Mouse (Mus musculus) kidney, postnatal 14 days (tissue): ENCODE data around the gene Urm1.
A peak's percentile ranks its signal among the peaks of the same experiment; 100 is the strongest.
"Not testable (repeated sequence)": the region's sequence is repeated elsewhere in the genome, so short reads cannot be mapped to it uniquely, and the experiment has no call there.

ENCODE experiments used
- DNase-seq: peaks from one replicate; pipeline ENCODE4 v3.0.0; 2022; ENCODE audit warnings: mixed read lengths

The Urm1 gene

DNA sequence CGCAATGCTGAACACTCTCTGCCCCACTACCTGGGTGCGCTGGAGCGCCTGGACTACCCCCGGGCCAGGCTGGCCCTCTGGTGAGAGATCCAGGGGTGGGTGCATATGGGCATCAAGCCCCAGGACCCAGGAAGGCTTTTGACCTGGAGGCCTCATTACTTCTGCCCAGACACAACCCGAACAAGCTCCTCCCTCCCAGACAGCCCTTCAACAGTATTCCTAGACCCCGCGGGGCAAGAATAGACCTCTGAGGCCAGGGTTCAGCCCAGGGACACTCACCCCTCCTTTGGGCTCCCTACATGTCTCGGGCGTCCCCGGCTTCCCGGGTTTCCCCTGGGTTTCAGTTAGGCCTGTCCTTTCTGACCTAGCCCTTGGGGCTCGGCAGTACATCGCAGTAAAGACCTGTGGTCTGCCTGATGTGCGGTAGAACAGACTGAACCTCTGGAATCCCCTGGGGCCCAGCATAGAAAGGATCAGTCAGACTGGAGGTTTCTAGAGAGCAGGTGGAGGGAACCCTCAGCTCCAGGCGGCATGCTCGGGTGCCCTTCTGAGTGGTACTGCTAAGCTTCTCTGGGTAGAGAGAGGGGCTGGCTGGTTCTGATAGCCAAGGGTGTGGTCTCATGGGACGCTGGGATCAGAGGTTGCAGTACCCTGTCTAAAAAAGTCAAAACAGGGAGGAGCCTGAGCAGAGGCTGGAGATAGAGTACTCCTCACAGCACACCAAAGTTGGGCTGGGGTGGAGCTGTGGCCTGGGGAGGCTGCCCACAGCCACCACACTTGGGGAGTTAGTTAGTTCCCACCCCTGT, 50.0 kb downstream of the Urm1 start:
- DNase-seq = no peak

DNA sequence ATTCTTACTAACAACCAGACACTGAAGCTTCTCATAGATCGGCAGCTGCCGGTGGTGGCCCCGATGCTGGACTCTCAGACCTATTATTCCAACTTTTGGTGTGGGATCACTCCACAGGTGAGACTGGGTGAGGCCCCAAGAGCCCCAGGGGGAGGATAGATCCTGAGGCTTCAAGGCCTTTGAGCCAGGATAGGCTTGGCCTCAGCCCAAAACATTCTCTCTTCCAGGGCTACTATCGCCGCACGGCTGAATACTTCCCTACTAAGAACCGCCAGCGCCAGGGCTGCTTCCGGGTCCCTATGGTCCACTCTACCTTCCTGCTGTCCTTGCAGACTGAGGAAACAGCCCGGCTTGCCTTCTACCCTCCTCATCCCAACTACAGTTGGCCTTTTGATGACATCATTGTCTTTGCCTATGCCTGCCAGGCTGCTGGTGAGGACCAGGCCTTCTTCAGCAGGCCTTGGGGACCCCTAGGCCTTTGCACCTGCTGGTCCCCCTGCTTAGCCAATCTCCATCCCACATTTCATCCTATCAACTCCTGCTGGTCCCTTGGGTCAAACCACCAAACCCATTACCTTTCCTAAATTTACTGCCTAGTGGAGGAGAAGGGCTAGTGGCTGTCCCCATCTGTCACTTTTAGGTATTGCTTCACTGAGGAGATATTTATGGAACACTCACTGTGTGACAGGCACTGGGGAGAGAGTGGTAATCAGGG, 52.9 kb downstream of the Urm1 start:
- DNase-seq = no peak

DNA sequence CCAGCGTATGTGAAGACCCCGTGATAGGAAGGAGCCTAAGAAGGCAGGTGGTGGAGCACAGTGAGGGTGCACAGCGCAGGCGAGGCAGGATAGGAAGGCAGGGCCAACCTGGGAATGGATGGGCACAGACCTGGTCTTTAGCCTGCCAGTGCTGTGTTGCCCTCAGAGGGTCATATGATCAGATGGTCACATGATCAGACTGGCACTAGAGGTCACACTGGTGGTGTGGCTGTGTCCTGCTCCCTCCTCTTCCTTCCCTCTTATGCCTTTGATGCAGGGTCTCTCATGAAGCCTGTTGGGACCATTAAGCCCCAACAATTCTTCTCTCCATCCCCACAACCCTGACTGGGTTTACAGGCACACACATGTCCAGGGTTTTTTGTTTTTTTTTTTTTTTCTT, 53.9 kb downstream of the Urm1 start:
- no peak for DNase-seq

DNA sequence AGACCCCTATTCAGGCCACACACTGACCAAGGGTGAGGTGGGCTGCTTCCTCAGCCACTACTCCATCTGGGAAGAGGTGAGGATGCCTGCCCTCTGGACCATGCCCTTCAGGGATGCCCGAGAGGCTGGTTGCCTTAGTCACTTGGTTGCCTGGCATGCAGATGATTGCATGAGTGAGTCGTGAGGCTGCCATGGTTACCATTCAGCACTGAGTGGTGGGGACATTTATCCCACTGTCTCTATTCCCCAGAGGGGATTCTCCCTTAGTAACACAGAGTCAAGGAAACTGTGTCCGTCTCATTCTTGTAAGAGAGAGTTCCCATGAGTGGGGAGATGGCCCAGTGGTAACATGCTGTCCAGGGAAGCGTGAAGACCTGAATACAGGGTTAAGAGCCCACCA, 58.2 kb downstream of the Urm1 start:
- no peak for DNase-seq

GRCm38 (mm10) chr2:29879191-29879590, 59.3 kb downstream of the Urm1 start:
- DNase-seq = no peak

DNA sequence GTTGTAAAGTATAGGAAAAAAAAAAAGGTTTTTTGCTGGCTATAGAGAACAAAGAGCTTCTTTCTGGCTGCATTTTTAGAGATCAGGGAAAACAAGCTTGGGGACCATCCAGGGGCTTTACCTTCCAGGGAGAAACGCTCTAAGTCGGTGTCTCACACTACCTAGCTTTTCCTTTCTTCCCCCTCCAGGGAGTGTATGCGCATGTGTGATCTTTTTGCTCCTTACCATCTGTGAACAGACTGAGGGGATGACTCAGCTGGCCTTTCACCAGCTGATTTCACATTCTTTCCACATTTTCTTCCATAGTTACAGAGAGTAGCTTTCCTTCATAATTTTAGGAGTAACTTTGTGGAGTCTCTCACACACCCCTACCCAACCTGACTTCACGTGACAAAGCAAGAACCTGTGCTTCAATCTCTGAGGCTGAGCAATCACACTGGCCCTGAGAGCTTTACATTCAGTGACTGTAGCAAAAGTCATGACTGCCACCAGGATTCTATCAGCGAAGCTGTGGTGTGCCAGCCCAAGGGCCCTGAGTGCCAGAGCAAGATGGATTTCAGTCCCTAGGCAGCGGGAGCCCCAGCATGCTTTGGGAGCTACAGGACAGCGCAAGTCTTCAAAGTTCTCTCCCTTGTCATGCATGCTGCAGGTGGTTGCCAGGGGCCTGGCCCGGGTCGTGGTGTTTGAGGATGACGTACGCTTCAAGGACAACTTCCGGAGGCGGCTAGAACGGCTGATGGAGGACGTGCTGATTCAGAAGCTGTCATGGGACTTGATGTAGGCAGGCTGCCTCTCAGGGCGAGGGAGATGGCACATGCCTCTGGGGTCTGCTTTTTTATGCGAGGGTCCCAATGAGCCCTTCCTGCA, 60.3 kb downstream of the Urm1 start:
- no peak for DNase-seq

DNA sequence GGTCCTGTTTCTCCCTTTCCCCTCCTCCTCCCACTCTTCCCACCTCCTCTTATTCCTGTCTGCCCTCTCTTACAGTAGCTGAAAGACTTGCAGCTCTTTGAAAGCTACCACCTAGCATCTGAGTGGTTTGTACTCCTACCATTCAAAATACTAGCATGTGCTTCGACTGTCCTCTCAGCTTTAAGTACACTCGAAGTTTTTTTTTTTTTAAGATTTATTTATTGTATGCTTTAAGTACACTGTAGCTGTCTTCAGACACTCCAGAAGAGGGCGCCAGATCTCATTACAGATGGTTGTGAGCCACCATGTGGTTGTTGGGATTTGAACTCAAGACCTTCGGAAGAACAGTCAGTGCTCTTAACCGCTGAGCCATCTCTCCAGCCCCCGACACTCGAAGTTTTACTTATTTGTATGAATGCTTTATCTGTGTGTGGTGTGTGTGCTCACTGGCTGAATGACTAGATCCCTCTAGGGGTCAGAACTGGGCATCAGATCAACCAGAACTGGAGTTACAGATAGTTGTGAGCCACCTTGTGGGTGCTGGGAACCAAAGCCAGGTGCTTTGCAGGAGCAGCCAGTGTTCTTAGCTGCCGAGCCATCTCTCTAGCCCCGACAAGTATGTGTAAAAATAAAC, 66.9 kb downstream of the Urm1 start:
- not testable (repeated sequence) for DNase-seq

GRCm38 (mm10) chr2:29889066-29889944, 69.4 kb downstream of the Urm1 start, which contains the start of gene Odf2:
Odf2 (plus strand) TSS chr2:29889221.
- DNase-seq = peak; percentile 100

DNA sequence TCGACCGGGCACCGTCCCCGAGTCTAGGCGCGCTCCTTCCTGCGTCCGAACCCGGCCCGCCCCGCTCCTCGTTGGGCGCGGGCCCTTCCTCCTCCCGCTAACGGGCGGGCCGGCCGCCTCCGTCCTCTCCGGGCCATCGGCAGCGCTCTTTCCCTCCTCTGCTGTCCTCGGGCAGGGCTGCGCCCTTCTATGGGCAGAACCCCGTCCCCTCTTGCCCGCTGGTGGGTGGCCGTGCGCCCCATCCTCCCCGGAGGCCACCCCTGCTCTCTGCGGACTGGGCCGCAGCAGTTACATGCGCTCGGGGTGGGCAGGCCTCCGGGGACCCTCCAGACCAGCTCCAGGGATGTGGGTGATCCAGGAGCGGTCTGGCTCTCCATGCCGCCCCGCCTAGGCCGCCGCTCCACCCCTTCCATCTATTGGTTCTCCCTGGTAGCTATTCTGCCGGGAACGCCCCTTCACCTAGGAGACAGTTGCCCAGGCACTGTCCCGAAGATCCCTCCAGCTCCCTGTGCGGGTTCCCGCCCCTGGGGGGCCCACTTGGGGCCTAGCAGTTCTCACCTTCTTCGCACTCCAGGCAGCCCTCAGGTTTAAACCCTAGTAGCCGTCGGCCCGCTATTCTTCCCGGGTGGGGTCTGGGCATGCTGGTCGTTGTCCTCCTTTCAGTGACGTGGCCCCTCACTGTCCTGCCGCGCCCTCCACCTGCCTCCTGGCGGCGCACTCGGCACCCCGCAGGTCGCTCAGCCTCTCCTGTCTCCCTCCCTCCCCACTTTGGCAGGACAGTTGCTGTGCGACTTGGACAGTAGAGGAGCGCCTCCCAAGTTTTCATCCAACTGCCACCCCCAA, 70.3 kb downstream of the Urm1 start:
- DNase-seq = peak; percentile 92

DNA sequence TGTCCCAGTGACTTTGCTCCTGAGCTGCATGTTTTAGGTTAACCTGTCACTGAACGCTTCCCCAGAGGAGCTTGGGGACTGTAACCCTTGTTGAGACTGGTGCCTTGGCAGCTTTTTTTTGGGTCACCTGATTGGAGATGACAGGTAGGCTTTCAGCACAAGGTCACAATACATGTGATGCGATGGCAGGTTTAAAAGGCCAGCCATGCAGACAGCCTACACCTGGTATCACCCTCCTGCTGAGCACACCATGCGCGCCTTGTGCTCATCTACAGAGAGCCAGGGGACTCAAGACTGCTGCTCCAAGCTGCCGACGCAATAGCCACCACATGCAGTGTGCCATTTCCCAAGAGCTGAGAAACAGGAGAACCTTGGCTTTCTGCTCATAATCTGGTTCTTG, 71.9 kb downstream of the Urm1 start:
- no peak for DNase-seq
